Mouse (Mus musculus) G1E (cell line): ENCODE measurements at regions not wholly inside any gene's neighbourhood (a gene's known extent, or its start where the extent isn't known, plus 50 kb on each side); places are given as distances from the start of the nearest gene placed in this dataset.

Experiments
- CTCF ChIP-seq: IDR thresholded peaks from 2 replicates; pipeline ENCODE4 v1.5.1; 2012; ENCODE audit warnings: low read depth, low read length, inconsistent platforms, mixed read lengths
- GATA1 ChIP-seq: IDR thresholded peaks from 2 replicates; pipeline ENCODE4 v1.6.1; 2012; ENCODE audit warnings: borderline replicate concordance, low read length, inconsistent platforms, mixed read lengths
- POLR2AphosphoS5 ChIP-seq: IDR thresholded peaks from 2 replicates; pipeline ENCODE4 v1.6.1; 2012; ENCODE audit warnings: low read depth, low read length, inconsistent platforms; ENCODE audit not compliant: insufficient replicate concordance
- TAL1 ChIP-seq: conservative IDR thresholded peaks from 2 replicates; pipeline ENCODE4 v1.6.1; 2012; ENCODE audit warnings: low read depth, low read length, inconsistent platforms, mixed read lengths

- no peak for TF ChIP-seq CTCF
- TF ChIP-seq GATA1: no peak
- no peak for TF ChIP-seq TAL1
- TF ChIP-seq POLR2AphosphoS5: no peak
Observed at GRCm38 (mm10) chr12:106357867-106358266, 347.8 kb downstream of the Vrk1 start.
